Mouse (Mus musculus) embryonic facial prominence, embryonic 11.5 days (tissue): Measurements from ENCODE around the gene Ube2t. TPM values are rescaled to one million over a fixed set of nuclear protein-coding genes. Genes with fewer than 3 reads are reported as not detected.

ENCODE experiments used
- ATAC-seq: fragments of 200-750 bp; cut with Nextera tagmentation; replicated peaks from 2 replicates; pipeline ENCODE4 v1.8.0; 2017; ENCODE audit warnings: low read depth; ENCODE audit not compliant: insufficient number of reproducible peaks, low FRiP score, low TSS enrichment
- DNase-seq: peaks from one replicate; pipeline ENCODE4 v3.0.0-alpha.2; 2015; ENCODE audit warnings: low spot score
- H3K27ac ChIP-seq: fragments of 300-500 bp; sonication (generic); replicated peaks from 2 replicates; pipeline ENCODE4 v1.5.1; 2014; ENCODE audit warnings: mild to moderate bottlenecking, low read depth, low read length, control low read depth
- H3K27me3 ChIP-seq: fragments of 300-500 bp; sonication (generic); 2 replicates; pipeline ENCODE4 v1.6.1; 2014; ENCODE audit warnings: mild to moderate bottlenecking, low read length, moderate library complexity, mixed read lengths; ENCODE audit not compliant: control insufficient read depth, insufficient read depth
- H3K36me3 ChIP-seq: fragments of 300-500 bp; sonication (generic); replicated peaks from 2 replicates; pipeline ENCODE4 v1.6.1; 2014; ENCODE audit warnings: low read depth, mild to moderate bottlenecking, low read length, moderate library complexity, mixed read lengths; ENCODE audit not compliant: control insufficient read depth, insufficient read depth
- H3K4me1 ChIP-seq: fragments of 300-500 bp; sonication (generic); 2 replicates; pipeline ENCODE4 v1.6.1; 2014; ENCODE audit warnings: low read length, mixed read lengths; ENCODE audit not compliant: control insufficient read depth, insufficient read depth
- H3K4me2 ChIP-seq: fragments of 300-500 bp; sonication (generic); 2 replicates; pipeline ENCODE4 v1.6.1; 2014; ENCODE audit warnings: low read depth, mild to moderate bottlenecking, control low read depth, low read length, moderate library complexity
- H3K4me3 ChIP-seq: fragments of 300-500 bp; sonication (generic); 2 replicates; pipeline ENCODE4 v1.5.1; 2014; ENCODE audit warnings: low read depth, low read length, control low read depth
- H3K9ac ChIP-seq: fragments of 300-500 bp; sonication (generic); replicated peaks from 2 replicates; pipeline ENCODE4 v1.6.1; 2014; ENCODE audit warnings: mild to moderate bottlenecking, control low read depth, low read length
- H3K9me3 ChIP-seq: fragments of 300-500 bp; sonication (generic); replicated peaks from 2 replicates; pipeline ENCODE4 v1.6.1; 2016; ENCODE audit warnings: mild to moderate bottlenecking, low read length, inconsistent platforms, mixed read lengths; ENCODE audit not compliant: control insufficient read depth
- WGBS: fragments of 180-500 bp; shearing (Covaris S2); extraction: QIAGEN DNeasy Blood & Tissue Kit; methylation state at CpG from one replicate; pipeline ENCODE4 v1.1.7; 2014; 5-methylcytosine and 5-hydroxymethylcytosine counted together
- polyA plus RNA-seq: library from polyadenylated mRNA; unstranded; fragments of >200 nt; fragmentation: Nextera tagmentation; extraction: Ambion mirVana; gene quantifications from 2 replicates; pipeline ENCODE4 v1.2.1, GENCODE M21; 2014

Ube2t gene
- polyA plus RNA-seq, 1 experiment from 2014 or later, result 46.4 TPM

GRCm38 (mm10) chr1:135012472-135012871 lies 50.1 kb downstream of the Ube2t start:
- 75% methylated on average over 9 of the region's 9 CpGs for WGBS
- no peak for ATAC-seq

DNA sequence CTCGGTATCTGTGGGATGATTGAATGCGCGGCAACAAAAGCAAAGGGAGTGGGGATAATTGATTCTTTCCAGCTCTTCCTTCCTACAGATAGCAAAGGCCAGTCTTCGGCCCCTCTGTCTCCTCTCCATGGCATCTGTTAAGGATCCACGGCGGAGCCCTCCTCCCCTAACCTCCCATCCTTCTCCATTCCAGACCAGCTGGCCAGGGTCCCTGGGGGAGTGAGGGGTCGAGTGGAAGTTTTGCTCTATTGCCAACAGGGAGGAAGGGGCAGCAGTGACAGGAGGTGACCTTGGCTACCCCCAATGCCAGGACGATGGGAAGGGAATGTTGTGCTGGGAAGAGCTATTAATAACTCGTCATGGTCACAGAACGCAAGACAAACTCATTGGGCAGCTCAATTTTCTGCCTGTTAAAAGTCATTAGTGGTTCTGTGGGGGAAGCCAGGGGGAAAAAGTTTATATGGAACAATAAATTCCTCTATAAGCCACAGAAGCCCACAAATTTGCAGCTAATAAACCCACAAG lies 52.6 kb downstream of the Ube2t start:
- Histone ChIP-seq H3K27me3 (no peaks in the 10 kb centered on the region), H3K9ac (no peak overlapping the region), H3K9me3 (no peaks in the 10 kb centered on the region), H3K4me1 (no peaks in the 10 kb centered on the region), H3K36me3 (no peaks in the 10 kb centered on the region), H3K27ac (no peak overlapping the region), H3K4me3 (no peak overlapping the region), H3K4me2 (no peak overlapping the region)
- 36% methylated on average over 10 of the region's 10 CpGs for WGBS
- DNase-seq (no peak), ATAC-seq (no peak)

More at GRCm38 (mm10) chr1:135012472-135012871, 50.1 kb downstream of the Ube2t start:
- Histone ChIP-seq H3K36me3 (no peaks in the 10 kb centered on the region), H3K4me2 (no peak overlapping the region), H3K9me3 (no peaks in the 10 kb centered on the region), H3K4me3 (no peak overlapping the region), H3K4me1 (no peaks in the 10 kb centered on the region), H3K27ac (no peak overlapping the region), H3K27me3 (no peaks in the 10 kb centered on the region), H3K9ac (no peak overlapping the region)
- no peak for DNase-seq

DNA sequence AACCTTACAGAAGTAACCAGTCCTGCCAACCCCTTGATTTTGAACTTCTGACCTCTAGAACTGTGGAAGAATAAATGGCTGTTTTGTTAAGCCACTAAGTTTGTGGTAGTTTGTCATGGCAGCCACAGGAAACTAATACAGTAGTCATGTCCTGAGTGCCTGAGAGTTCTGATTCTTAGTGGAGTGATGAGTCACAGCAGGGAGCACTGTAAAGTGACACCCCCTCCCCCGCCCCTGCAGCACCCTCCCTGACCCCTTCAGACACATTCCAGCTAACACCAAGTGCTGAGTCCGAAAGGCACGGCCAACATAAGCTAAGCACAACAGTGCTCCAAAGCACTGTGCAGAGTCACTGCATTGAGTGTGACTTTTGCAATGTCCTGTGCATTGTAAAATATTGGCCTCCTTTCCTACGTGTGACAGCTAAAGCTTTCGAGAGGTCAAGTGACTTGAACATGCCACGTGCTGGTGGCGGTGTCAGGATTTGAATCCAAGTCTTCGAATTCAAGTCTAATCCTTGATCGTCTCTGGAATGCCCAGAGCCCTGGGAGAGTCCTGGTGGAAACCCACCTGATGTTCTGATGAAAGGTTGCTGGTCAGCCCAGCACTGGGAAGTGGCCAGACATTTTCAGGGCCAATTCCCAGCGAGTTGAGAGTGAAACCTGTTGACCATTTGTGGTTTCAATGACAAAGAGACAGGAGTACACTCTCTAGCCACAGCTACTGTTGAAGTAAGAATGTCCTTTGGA lies 54.7 kb downstream of the Ube2t start:
- ATAC-seq (no peak), DNase-seq (no peak)
- Histone ChIP-seq H3K27ac (no peak overlapping the region), H3K9me3 (no peaks in the 10 kb centered on the region), H3K27me3 (no peaks in the 10 kb centered on the region), H3K4me2 (no peak overlapping the region), H3K36me3 (no peaks in the 10 kb centered on the region), H3K4me1 (no peaks in the 10 kb centered on the region), H3K9ac (no peak overlapping the region), H3K4me3 (no peak overlapping the region)
- WGBS, result 77% methylated on average over 10 of the region's 10 CpGs

DNA sequence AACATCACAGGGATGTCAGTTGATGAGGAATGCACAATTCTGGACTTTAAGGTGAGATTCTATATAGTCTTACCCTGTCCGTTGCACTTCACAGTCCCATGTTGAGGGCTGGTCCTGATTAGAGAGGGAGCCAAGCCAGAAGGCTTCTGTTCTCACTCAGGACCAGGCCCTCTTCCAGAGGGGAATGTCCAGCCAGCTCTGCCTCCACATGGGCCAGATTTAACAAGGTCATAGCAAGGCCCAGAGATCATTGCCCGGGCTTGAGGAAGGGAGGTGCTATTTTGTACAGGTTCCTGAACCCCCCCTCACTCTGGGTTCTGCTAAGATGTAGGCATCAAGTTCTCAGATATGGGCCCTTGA lies 55.3 kb downstream of the Ube2t start:
- Histone ChIP-seq H3K9me3 (no peaks in the 10 kb centered on the region), H3K4me1 (no peaks in the 10 kb centered on the region)
- ATAC-seq, result no peak

GRCm38 (mm10) chr1:135019087-135019774 lies 56.9 kb downstream of the Ube2t start:
- Histone ChIP-seq H3K27ac (no peak overlapping the region), H3K9ac (no peak overlapping the region), H3K4me1 (no peaks in the 10 kb centered on the region), H3K36me3 (no peaks in the 10 kb centered on the region), H3K4me2 (no peak overlapping the region; the same call in 1 of the 2 replicates), H3K9me3 (no peaks in the 10 kb centered on the region), H3K4me3 (no peak overlapping the region), H3K27me3 (no peaks in the 10 kb centered on the region)
- 25% methylated on average over 13 of the region's 13 CpGs for WGBS
- DNase-seq (no peak), ATAC-seq (no peak)

More for the DNA sequence above, 55.3 kb downstream of the Ube2t start:
- Histone ChIP-seq H3K27ac (no peak overlapping the region), H3K4me2 (no peak overlapping the region), H3K4me3 (no peak overlapping the region), H3K27me3 (no peaks in the 10 kb centered on the region), H3K36me3 (no peaks in the 10 kb centered on the region), H3K9ac (no peak overlapping the region)
- WGBS, result 77% methylated on average over 2 of the region's 2 CpGs
- no peak for DNase-seq

- no peak for ATAC-seq
- Histone ChIP-seq H3K9me3 (no peaks in the 10 kb centered on the region), H3K27ac (no peak overlapping the region)
Measured at GRCm38 (mm10) chr1:135019775-135020167, 57.4 kb downstream of the Ube2t start.

DNA sequence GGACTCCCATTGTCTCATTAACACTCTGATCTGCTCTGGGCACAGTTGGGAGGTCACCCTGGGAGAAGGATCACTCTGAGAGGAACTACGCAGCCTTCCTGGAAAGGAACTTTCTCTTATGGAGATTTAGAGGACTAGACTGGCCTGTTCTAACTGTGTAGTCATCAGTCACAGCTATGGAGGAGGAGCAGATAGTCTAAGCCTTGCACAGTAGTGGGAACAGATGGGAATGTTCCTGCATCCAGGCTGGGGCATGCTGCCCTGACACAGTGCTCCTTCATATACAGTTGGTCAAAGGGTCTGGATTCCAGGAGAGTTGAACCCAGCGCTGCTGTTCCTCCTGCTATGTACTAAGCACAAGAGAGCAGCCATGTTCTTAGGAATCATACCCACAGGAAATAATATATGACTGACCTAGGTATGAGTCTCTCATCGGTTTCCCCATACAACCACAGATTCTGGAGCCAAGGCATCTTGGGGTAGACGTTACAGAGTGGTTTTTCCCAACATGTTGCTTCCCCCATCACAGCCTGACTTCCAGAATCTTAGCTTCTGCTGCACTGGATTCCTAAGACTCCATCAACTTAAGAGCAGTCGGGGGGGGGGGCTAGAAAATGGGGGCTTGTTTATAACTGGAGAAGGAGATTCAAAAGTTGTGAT lies 58.0 kb downstream of the Ube2t start:
- Histone ChIP-seq H3K9me3 (no peaks in the 10 kb centered on the region), H3K9ac (no peak overlapping the region), H3K4me3 (no peak overlapping the region), H3K4me2 (no peak overlapping the region), H3K27ac (no peak overlapping the region), H3K27me3 (no peaks in the 10 kb centered on the region), H3K36me3 (no peaks in the 10 kb centered on the region), H3K4me1 (no peaks in the 10 kb centered on the region)
- 77% methylated on average over 5 of the region's 5 CpGs for WGBS
- ATAC-seq (no peak), DNase-seq (no peak)

More at GRCm38 (mm10) chr1:135019775-135020167, 57.4 kb downstream of the Ube2t start:
- Histone ChIP-seq H3K4me1 (no peaks in the 10 kb centered on the region), H3K4me3 (no peak overlapping the region), H3K36me3 (no peaks in the 10 kb centered on the region), H3K9ac (no peak overlapping the region), H3K27me3 (no peaks in the 10 kb centered on the region), H3K4me2 (no peak overlapping the region)
- DNase-seq, result no peak
- 74% methylated on average over 4 of the region's 4 CpGs for WGBS
